Mouse (Mus musculus): Measurements from ENCODE around the gene Nmt1.

The Nmt1 gene

DNA sequence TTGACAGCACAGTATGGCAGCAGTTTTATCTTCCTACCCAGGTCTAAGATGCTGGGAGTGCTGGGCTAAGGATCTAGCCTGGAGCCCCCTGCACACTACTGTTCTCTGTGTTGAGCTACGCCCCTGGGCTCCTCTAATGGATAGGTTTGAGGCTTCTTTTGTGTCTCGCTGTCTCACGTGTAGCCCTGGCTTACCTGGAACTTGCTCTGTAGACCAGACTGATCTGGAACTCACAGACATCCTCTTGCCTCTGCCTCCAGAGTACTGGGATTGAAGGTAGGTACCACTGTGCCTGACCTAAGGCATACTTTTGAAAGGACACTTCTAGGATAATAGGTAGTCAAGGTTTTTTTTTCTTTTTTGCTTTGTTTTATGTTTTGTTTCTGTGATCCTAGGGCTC, 16.0 kb downstream of the Nmt1 start:
- in situ Hi-C loops (cut with MboI, MseI), result no loop called here

DNA sequence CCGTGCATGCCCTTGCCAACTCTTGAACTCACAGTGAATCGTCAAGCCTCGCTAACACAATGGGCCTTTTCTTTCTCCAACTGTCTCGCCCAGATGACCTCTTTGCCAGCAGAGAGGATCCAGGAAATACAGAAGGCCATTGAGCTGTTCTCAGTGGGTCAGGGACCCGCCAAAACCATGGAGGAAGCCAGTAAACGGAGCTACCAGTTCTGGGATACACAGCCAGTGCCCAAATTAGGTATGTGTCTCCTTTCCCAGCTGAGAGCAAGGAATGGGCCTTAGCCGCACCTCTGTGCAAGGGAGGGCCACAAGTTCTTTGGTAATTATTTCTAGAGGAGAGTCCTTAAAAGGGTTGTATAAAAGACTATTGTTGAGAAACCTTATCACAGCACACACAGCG, 18.3 kb downstream of the Nmt1 start:
- in situ Hi-C loops (cut with MboI, MseI), result no loop called here

DNA sequence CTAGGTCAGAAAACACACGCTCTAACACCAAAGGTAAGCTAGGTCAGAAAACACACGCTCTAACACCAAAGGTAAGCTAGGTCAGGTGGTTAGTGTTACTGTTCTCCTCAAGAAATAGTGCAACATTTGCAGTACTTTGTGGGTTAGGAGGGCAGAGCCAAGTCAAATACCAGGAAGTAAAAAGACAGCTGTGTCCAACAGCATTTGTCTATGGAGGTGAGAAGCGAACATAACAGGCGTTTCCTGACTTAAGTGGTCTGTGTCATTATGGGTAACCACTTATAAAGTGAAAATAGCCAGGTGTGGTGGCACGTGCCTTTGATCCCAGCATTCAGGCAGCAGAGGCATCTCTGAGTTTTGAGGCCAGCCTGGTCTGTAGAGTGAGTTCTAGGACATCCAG, 21.6 kb downstream of the Nmt1 start:
- in situ Hi-C loops (cut with MboI, MseI), result no loop called here

DNA sequence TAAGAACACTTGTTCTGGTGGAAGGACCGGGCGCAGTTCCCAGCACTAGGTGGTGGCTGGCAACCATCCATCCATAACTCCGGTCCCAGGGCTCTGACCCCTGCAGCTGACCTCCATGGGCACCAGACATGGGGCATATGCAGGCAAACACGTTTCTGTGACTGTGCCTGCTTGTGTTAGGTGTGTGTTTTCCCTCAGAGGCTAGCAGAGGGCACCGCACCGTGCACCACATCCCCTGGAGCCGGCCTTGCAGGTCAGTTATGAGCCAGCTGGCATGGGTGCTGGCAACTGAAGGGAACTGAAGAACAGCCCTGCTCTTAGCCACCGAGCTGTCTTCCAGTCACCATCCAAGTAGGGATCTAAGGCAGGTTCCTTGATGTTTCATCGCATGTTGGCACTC, 22.2 kb downstream of the Nmt1 start:
- in situ Hi-C loops (cut with MboI, MseI), result no loop called here

DNA sequence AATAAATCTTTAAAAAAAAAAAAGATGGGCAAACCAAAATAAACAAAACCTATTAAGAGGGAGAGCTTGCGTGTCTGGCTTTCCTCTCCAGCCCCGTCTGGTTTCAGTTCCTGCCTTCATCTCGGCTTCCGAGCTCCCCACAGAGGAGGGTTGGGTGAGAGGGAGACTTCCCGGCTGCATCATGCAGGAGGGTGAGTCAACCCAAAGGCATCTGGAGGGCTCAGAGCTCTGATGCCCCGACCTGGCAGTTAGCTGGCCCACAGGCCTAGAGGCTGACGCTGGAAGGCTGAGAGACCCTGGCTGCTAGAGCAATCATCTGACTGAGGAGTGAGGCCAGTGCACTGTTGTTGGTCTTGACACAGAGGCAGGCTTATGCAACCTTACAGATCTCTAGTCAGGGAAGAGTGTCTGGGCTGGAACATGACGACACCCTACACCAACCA, 23.3 kb downstream of the Nmt1 start:
- in situ Hi-C loops (cut with MboI, MseI), result no loop called here

DNA sequence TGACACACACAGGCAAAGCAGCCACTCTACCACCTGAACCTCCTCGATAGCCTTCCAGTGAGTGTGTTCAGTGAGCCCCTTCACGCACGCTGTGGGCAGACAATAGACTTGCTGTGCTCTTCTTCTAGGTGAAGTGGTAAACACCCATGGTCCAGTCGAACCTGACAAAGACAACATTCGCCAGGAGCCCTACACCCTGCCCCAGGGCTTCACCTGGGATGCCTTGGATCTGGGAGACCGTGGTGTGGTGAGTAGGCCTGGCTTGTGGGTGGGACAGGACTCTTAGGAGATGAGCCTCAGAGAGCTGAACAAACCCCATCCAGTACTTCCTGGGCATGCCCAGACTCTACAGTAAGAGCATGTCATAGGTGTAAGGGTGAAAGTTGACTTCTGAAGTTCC, 24.1 kb downstream of the Nmt1 start:
- in situ Hi-C loops (cut with MboI, MseI), result no loop called here

DNA sequence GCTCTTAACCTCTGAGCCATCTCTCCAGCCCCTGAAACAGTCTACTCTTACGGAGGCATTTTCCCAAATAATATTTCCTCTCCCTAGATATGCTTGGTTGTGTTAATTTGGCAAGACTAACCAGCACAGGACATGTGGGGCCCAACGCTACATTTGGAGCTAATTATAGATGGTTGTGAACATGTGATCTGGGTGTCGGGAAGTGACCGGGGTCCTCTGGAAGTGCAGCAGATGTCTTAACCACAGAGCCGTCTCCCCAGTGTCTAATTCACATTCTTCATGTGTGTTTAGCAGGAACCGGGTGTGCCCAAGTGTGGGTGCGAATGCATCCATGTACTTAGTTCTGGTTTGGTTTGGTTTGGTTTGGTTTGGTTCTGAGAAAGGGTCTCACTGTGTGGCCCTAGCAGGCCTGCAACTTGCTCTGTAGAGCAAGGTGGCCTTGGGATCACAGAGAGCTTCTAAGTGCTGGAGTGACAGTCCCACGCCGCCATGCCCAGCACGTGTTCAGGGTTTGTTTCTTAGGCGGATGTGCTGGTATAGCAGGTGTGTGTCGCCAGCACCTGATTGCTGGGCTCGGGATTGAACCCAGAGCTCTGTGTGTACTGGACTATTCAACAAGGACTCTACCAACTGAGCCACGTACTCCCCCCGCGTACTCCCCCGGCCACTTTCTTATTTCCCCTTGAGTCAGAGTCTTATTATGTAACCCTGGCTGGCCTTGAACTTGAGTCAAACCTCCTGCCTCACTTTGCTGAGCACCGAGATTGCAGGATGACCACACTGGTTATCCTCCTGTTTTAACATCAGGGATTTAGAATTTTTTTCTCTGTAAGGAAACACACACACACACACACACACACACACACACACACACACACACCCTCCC, 25.4 kb downstream of the Nmt1 start:
- in situ Hi-C loops (cut with MboI, MseI), result no loop called here

DNA sequence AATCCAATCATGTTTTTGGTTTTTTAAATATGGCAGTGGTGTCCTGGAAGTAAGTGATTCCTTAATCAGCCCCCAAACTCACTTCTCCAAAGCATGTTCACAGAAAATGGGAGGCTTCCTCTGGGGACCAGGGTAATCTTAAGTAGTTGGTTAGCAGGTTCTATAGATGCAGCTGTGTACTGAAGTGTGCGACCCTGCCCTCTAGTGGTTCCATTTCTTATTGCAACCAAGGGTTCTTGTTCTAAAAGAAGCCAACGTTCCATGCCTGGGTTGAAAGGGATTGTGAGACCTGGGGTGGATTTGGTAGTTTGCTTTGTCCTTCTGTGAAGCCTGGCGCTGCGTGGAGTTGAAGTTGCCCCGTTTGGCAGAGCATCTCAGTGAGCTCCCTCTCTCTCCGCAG, 26.8 kb downstream of the Nmt1 start:
- in situ Hi-C loops (cut with MboI, MseI), result no loop called here

DNA sequence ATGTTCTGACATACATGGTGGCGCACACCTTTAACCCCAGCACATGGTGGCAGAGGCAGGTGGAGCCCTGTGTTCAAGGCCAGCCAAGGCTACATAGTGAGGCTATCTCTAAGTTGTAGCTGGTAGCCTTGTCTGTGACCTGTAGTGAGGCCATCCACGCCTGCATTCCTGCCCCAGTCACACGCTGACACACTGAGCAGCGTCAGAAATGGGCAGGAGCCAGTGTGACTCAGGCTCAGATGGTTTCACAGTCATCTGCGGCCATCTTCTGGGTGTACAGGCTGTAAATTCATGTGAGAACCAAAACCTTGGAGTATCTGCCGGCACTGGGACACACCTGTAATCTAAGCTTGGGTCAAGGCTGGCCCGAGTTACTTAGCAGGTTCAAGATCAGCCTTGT, 28.6 kb downstream of the Nmt1 start:
- in situ Hi-C loops (cut with MboI, MseI), result no loop called here

DNA sequence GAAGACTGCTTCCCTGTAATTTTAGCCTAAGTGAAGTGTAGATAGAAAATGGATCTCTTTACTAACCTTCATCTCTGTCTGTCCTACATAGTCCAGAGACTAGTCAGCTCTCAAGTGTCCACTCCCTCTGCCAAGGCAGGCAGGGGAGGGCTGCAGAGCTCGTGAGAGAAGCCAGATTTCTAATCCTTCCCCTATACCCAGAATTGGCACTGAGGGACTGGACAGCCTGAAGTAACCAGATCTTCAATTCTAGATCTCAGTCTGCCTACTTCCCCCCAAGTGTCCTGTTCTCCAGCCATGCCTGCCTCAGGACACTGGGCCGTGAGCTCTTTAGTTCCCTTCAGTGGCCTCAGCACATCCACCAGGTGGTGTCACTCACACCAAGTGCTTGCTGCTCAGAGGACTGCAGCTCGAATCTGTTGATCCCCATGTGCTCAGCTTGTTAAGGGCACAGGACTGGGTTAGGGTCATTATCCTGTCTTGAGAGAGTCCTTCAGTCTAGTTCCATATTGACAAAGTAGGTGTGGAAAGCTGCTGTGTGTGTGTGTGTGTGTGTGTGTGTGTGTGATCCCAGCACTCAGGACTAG, 30.6 kb downstream of the Nmt1 start:
- in situ Hi-C loops (cut with MboI, MseI), result no loop called here

DNA sequence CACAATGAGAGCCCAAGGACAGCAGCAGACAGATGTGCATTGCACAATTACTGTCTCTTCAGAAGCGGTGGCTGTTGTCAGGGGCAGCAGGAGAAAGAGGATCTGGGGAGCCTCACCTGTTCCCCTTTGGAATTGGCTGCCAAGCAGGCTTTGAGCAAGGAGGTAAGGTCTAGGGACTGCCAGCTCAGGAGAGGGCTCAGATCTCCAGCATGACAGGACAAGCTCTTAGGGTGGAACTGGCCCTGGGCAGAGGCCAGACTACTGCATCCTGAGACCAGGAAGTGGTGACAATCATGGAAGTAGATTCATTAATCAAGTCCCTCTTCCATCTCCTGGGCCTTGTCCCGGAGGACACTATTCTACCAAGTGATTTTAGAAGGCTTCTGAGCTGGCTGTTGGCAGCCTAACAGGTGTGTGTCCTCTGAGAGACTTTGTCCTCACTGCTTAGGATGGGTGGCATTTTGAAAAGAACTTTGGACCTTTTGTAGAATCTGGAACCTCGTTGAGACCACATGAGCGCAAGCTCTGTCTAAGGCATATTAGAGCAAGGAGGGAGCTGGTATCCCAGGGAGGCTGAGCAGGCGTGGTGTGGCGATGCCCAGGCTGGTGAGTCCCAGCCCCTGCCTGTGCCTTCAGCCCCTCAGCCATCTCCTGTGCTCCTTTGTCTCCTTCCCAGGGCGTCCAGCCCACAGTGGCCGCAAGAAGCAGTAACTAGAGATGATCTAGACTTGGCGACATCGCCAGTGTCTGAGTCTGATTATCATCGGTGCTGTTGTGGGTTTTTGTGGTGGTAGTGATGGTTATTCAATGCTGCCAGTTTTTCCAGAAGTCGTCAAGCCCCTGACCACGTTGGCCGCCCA, 38.4 kb downstream of the Nmt1 start:
- in situ Hi-C loops (cut with MboI, MseI), result no loop called here

DNA sequence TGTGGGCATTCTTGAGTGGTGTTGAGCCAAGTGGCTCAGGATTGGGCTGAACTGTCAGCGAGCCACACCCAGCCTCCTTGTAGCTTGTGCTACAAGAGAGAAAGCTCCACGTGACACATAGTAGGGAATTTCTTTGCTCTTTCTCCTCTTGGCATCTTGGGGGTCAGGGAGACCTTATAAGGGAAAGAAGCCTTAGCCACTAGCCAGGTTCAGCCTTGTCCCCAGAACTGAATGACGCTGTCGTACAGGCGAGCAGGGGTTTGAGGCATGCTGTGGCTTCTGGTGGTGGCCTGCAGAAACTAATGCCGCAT, 39.0 kb downstream of the Nmt1 start:
- in situ Hi-C loops (cut with MboI, MseI), result no loop called here

DNA sequence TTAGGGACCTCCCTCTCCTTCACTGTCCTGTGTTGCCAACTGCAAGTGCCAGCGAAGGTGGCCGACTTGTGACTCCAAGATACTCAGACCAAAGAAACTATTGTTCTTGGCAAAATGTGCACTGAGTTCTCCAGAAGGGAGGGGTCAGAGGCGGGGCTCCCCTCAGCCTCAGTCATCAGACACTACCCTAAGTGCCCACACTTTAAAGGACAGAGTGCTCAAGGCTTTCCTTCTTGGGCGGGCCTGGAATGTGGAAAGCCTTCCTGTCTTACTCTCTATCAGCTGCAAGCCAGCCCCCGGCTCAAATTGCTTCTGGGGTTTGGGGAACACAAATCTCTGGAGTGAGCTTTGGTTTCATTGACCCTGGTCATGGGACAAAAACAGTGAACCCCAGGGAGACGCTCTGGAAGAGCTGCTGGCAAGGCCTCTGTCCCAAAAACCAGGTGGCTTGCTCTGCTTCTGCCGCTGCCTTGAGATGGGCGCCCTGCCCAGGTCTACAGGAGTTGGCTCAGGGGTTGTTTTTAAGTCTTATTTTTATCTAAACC, 39.5 kb downstream of the Nmt1 start:
- in situ Hi-C loops (cut with MboI, MseI), result no loop called here

DNA sequence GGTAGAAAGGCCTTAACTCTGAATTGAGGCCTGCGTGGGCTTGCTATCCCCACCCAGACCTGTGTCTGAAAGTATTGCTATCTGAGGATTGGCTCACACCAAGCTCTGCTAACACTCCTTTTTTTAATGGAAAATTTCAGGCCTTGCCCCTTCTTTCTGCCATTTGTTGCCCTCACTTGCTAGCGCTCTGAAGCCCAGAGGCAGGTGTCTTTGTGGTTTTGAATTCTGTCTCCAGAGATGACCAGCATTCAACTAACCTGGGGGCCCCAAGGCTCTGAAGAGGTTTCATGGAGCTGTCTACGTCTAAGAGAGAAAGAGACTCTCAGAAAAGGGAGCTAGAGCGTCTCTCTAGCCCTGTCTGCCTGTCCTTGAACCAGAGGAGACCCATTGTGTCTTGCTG, 40.3 kb downstream of the Nmt1 start:
- in situ Hi-C loops (cut with MboI, MseI), result no loop called here

DNA sequence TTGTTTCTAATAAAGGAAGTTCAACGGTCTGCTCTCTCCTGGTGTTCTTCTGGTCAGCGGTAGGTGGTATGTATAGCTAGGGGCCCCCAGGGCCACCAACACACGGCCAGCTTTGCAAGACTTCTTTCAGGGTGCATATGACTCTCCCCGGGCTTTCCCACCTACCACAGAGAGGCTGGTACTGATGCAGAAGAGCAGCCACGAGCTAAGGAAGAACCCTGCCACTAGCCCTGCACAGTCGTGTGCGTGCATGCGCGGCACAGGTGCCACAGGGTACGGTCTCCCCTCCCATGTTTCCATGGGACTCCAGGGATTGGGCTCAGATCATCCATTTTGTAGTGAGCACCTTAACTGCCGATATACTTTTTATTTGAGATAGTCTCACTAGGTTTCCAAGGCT, 40.9 kb downstream of the Nmt1 start:
- in situ Hi-C loops (cut with MboI, MseI), result no loop called here

DNA sequence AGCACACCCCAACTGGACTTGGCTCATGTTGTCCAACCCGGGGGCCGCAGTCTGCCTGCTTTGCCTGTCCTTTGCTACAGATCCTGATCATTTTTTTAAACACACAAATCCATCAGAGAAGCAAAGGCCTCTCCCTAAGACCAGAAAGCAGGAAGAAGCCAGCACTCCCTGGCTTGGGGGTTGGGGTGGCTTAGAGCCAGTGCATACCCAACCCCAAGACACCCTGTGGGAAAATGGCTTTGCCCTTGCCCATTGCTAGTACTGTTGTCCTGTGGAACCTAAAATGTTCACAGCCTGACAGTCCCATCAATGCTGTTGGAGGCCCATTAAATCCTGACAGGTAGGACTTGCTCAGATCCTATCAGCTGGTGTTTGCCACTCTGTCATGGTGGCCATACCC, 41.7 kb downstream of the Nmt1 start:
- in situ Hi-C loops (cut with MboI, MseI), result no loop called here

DNA sequence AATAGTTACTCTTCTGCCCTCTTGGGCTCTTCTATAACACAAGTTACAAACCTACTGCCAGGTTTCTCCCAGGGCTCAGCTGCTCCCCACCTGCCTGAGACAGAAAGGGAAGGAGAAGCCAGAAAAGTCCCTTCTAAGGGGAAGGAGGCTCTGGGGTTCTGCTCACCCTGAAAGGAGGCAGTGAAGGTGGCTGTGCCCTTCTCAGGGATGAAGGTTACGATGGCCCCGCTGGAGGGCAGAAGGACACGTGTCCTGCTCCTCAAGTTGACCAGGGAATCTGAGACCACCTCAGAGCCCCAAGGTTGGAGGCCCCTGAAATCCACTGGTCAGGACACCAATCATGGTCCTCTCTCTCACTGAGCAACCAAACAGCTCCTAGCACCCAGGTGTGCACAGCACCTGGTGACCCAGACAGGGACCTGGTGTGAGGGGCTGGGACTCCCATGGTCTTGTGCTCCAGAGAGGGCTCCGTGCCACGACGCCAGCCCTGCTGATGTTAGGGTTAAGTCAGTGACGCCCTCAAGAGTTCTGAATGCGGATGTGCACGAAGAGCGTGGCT, 42.4 kb downstream of the Nmt1 start:
- in situ Hi-C loops (cut with MboI, MseI), result no loop called here

DNA sequence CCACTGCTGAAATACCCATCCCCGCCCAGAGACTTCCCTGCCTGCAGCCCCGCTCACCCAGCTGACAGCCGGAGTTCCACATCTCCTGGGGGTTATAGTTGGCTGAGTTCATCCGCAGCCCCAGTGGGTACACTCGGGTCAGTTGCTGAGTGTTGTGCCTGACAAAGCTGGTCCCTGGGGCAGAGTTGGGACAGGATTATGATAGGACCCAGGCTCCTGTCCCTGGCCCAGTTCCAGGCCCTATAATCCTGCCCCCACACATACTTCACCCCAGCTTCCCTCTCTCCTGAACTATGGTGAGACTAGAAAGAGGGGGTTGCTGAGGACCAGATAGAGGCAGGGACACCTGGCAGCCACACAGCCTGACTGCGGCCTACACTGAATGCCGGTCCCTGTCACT, 45.7 kb downstream of the Nmt1 start:
- in situ Hi-C loops (cut with MboI, MseI), result no loop called here

DNA sequence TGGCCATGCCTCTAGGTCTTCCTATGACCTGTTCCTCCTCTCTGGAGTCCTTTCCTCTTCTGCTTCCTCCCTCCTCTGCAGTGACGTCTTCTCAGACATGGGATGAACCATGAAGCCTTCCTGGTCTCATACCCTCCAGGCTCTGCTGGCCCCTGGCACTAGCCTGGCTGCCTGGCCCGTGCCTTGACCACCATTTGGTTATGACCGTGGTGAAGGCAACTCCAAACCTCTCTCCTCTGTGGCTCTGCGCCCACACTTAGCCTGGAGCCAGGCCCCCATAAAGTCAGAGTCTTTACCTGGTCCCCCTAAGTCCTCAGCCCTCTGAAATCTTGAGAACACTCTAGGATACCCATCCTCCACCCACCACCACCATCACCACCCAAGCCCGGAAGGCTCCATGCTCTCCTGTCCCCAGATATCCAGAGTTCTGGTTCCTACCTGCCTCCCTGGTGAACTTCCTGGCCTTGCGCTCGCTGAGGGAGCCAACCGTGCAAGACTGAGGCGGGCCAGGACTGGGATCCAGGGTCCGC, 46.2 kb downstream of the Nmt1 start:
- in situ Hi-C loops (cut with MboI, MseI), result no loop called here

DNA sequence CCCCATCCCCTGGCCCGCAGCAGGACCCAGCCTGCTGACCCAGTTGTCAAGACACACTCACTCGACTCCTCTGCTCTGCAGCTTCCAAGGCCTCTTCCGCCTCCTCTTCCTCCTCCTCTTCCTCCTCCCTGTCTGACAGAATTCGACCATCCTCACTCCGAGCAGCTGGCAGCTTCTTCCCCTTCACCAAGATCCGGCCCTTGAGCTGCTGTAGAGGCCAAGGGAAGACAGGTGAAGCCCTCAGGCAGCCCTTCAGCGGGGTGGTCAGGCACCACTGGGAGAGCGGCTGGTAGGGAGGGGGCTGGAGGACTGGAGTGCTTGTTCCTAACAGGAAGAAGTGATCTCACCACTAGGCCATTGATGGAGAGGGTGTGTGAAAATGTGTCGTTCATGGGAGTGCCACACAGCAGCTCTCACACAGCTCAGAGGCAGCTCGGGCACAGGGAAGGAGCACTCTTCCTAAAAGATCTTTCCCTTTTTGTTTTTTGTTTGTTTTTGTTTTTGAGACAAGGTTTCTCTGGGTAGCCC, 46.9 kb downstream of the Nmt1 start:
- in situ Hi-C loops (cut with MboI, MseI), result no loop called here

DNA sequence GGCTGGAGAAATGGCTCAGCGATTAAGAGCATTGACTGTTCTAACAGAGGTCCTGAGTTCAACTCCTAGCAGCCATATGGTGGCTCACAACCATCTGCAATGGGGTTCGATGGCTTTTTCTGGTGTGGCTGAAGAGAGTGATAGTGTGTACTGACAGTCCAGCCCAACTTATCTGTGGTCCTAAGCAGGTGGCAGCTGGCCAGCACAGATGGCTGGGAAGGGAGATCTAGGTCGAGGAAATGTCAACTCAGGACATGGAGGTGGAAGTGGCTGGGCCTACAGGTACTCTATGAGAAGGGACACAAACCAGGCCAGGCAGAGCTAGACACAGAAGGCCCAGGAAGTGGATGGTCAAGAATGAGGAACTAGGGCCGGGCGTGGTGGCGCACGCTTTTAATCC, 48.0 kb downstream of the Nmt1 start:
- in situ Hi-C loops (cut with MboI, MseI), result no loop called here

DNA sequence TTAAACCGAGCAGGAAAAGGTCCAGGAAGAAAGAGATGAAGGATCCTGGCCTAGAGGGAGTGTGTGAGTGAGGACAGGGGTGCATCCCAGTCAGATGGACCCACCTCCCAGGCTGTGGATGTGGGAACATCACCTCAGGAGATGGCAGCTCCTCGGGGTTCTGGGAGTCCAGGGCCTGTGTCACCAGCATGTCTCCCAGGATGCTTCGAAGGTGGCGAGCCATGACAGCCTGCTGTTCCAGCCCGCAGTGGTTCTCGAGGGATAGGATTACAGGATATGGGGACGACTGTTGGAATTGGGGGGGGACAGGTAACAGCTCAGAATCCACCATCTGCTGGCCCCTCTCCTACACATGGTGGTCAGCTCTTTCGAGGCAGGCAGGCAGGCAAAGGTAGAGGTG, 48.6 kb downstream of the Nmt1 start:
- in situ Hi-C loops (cut with MboI, MseI), result no loop called here

Data from T-helper 1 cell (primary cell).